Mouse (Mus musculus): ENCODE measurements around the gene Rbfox1. TPM values are rescaled to one million over a fixed set of nuclear protein-coding genes. Genes with fewer than 3 reads are reported as not detected.
A peak's percentile ranks its signal among the peaks of the same experiment; 100 is the strongest.

Rbfox1 gene
- total RNA-seq, 2 experiments from 2014 or later = 413 to 426 TPM

GRCm38 (mm10) chr16:6658594-6658993 lies 773.4 kb downstream of the Rbfox1 start:
- no peak for TF ChIP-seq CTCF (conservative IDR thresholded peaks at IDR 0.05)
- DNase-seq (ENCODE audit: low spot score in 2 of 2) = no peak
- no peak overlapping the region for H3K4me3 ChIP-seq
- no peak overlapping the region for H3K27ac ChIP-seq

GRCm38 (mm10) chr16:6686076-6686757 lies 801.1 kb downstream of the Rbfox1 start:
- DNase-seq (ENCODE audit: low spot score in 2 of 2) = no peak
- Histone ChIP-seq H3K27ac (no peak overlapping the region), H3K4me3 (no peak overlapping the region)
- peak; percentile 44 for TF ChIP-seq CTCF (conservative IDR thresholded peaks at IDR 0.05)

- DNase-seq (ENCODE audit: low spot score in 2 of 2) = peak in 1 of 2 experiments; percentile 38
- Histone ChIP-seq H3K27ac (peak overlapping the region; percentile 81), H3K4me3 (no peak overlapping the region)
- peak; percentile 33 for TF ChIP-seq CTCF (conservative IDR thresholded peaks at IDR 0.05)
These were observed 819.7 kb downstream of the Rbfox1 start for GRCm38 (mm10) chr16:6704847-6705246.

GRCm38 (mm10) chr16:6712341-6712740 lies 827.2 kb downstream of the Rbfox1 start:
- no peak for DNase-seq (ENCODE audit: low spot score in 2 of 2)
- Histone ChIP-seq H3K27ac (peak overlapping the region; percentile 1; the same call in 1 of the 2 replicates), H3K4me3 (no peak overlapping the region)
- no peak for TF ChIP-seq CTCF (conservative IDR thresholded peaks at IDR 0.05)

- DNase-seq (ENCODE audit: low spot score in 2 of 2) = no peak
- TF ChIP-seq CTCF (conservative IDR thresholded peaks at IDR 0.05) = no peak
- Histone ChIP-seq H3K4me3 (no peak overlapping the region), H3K27ac (no peak overlapping the region)
These were observed 830.1 kb downstream of the Rbfox1 start for GRCm38 (mm10) chr16:6715245-6715644.

GRCm38 (mm10) chr16:6716214-6716911 lies 831.2 kb downstream of the Rbfox1 start:
- no peak overlapping the region for H3K4me3 ChIP-seq
- no peak overlapping the region for H3K27ac ChIP-seq
- TF ChIP-seq CTCF (conservative IDR thresholded peaks at IDR 0.05) = no peak
- DNase-seq (ENCODE audit: low spot score in 2 of 2) = no peak

GRCm38 (mm10) chr16:6719027-6719426 lies 833.9 kb downstream of the Rbfox1 start:
- no peak overlapping the region for H3K4me3 ChIP-seq
- DNase-seq (ENCODE audit: low spot score in 2 of 2) = no peak
- no peak for TF ChIP-seq CTCF (conservative IDR thresholded peaks at IDR 0.05)
- peak overlapping the region; percentile 29 for H3K27ac ChIP-seq

GRCm38 (mm10) chr16:6732646-6733045 lies 847.5 kb downstream of the Rbfox1 start:
- H3K4me3 ChIP-seq = no peak overlapping the region
- no peak for TF ChIP-seq CTCF (conservative IDR thresholded peaks at IDR 0.05)
- peak overlapping the region; percentile 32; the same call in 1 of the 2 replicates for H3K27ac ChIP-seq
- no peak for DNase-seq (ENCODE audit: low spot score in 2 of 2)

GRCm38 (mm10) chr16:6733427-6733826 lies 848.3 kb downstream of the Rbfox1 start:
- no peak for TF ChIP-seq CTCF (conservative IDR thresholded peaks at IDR 0.05)
- Histone ChIP-seq H3K27ac (no peak overlapping the region), H3K4me3 (no peak overlapping the region)
- no peak for DNase-seq (ENCODE audit: low spot score in 2 of 2)

GRCm38 (mm10) chr16:6736566-6736965 lies 851.4 kb downstream of the Rbfox1 start:
- TF ChIP-seq CTCF (conservative IDR thresholded peaks at IDR 0.05) = no peak
- DNase-seq (ENCODE audit: low spot score in 2 of 2) = peak; percentile 30 to 76
- Histone ChIP-seq H3K4me3 (no peak overlapping the region), H3K27ac (no peak overlapping the region; the same call in 1 of the 2 replicates)

GRCm38 (mm10) chr16:6736998-6737397 lies 851.8 kb downstream of the Rbfox1 start:
- H3K4me3 ChIP-seq = no peak overlapping the region
- TF ChIP-seq CTCF (conservative IDR thresholded peaks at IDR 0.05) = no peak
- no peak for DNase-seq (ENCODE audit: low spot score in 2 of 2)
- no peak overlapping the region; the same call in 1 of the 2 replicates for H3K27ac ChIP-seq

- H3K27ac ChIP-seq = no peak overlapping the region
- TF ChIP-seq CTCF (conservative IDR thresholded peaks at IDR 0.05) = no peak
- H3K4me3 ChIP-seq = no peak overlapping the region
- no peak for DNase-seq (ENCODE audit: low spot score in 2 of 2)
These were observed 861.0 kb downstream of the Rbfox1 start for GRCm38 (mm10) chr16:6746116-6746515.

GRCm38 (mm10) chr16:6750491-6750890 lies 865.3 kb downstream of the Rbfox1 start:
- no peak for TF ChIP-seq CTCF (conservative IDR thresholded peaks at IDR 0.05)
- DNase-seq (ENCODE audit: low spot score in 2 of 2) = peak; percentile 39 to 65
- Histone ChIP-seq H3K4me3 (no peak overlapping the region), H3K27ac (peak overlapping the region; percentile 64; the same call in 1 of the 2 replicates)

Measured in layer of hippocampus, adult 2 months (tissue).